Mouse (Mus musculus): ENCODE data around the gene Cacfd1. TPM values are rescaled to one million over a fixed set of nuclear protein-coding genes. Genes with fewer than 3 reads are reported as not detected.

Gene Cacfd1
- polyA plus RNA-seq, 1 experiment: 17.8 TPM

GRCm38 (mm10) chr2:26997498-26997897, 12.2 kb upstream of the Cacfd1 start:
- no peak for TF ChIP-seq CTCF (IDR thresholded peaks at IDR 0.05; ENCODE audit: low read depth, low read length)
- no peak for TF ChIP-seq EP300 (IDR thresholded peaks at IDR 0.05; ENCODE audit: insufficient read depth, low read depth, low read length)
- TF ChIP-seq POLR2A (IDR thresholded peaks at IDR 0.05; ENCODE audit: insufficient read depth, low read length): no peak
- Histone ChIP-seq H3K9me3 (replicated peaks; ENCODE audit: control insufficient read depth, insufficient read depth, low read length, poor library complexity, severe bottlenecking) (no peaks in the 10 kb centered on the region), H3K9ac (ENCODE audit: low read depth, poor library complexity, severe bottlenecking) (no peak overlapping the region), H3K4me1 (ENCODE audit: control insufficient read depth, insufficient read depth, low read length) (no peaks in the 10 kb centered on the region), H3K36me3 (ENCODE audit: control insufficient read depth, insufficient read depth, low read length, poor library complexity, severe bottlenecking) (no peaks in the 10 kb centered on the region), H3K4me3 (ENCODE audit: low read depth, low read length) (no peak overlapping the region), H3K27ac (ENCODE audit: insufficient read depth, low read length) (no peak overlapping the region), H3K27me3 (ENCODE audit: control insufficient read depth, insufficient read depth, low read length, poor library complexity, severe bottlenecking) (no peaks in the 10 kb centered on the region)

DNA sequence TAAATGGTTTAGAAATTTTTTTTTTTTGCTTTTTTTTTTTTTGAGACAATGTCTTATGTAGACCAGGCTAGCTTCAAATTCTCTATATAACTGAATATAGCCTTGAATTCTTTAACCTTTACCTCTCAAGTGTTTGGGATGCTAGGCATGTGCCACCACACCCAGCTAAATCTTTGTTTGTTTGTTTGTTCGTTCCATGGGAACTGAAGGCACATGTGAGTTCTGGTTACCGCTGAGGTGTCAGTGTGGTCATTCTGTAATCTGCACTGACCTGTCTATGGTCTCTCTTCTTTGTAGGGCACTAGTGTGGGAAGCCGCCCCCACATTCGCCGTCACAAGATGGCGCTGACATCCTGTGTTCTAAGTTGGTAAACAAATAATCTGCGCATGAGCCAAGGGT, 11.7 kb upstream of the Cacfd1 start:
- H3K4me1 ChIP-seq (ENCODE audit: control insufficient read depth, insufficient read depth, low read length): no peaks in the 10 kb centered on the region
- no peak for TF ChIP-seq EP300 (IDR thresholded peaks at IDR 0.05; ENCODE audit: insufficient read depth, low read depth, low read length)
- no peak for TF ChIP-seq CTCF (IDR thresholded peaks at IDR 0.05; ENCODE audit: low read depth, low read length)
- no peak for TF ChIP-seq POLR2A (IDR thresholded peaks at IDR 0.05; ENCODE audit: insufficient read depth, low read length)
- H3K9ac ChIP-seq (ENCODE audit: low read depth, poor library complexity, severe bottlenecking): no peak overlapping the region

GRCm38 (mm10) chr2:27006255-27006654, 3.5 kb upstream of the Cacfd1 start:
- Histone ChIP-seq H3K27me3 (ENCODE audit: control insufficient read depth, insufficient read depth, low read length, poor library complexity, severe bottlenecking) (no peaks in the 10 kb centered on the region), H3K4me3 (ENCODE audit: low read depth, low read length) (no peak overlapping the region), H3K9me3 (replicated peaks; ENCODE audit: control insufficient read depth, insufficient read depth, low read length, poor library complexity, severe bottlenecking) (no peaks in the 10 kb centered on the region), H3K4me1 (ENCODE audit: control insufficient read depth, insufficient read depth, low read length) (peaks cover 1% of the 10 kb centered on the region), H3K9ac (ENCODE audit: low read depth, poor library complexity, severe bottlenecking) (no peak overlapping the region), H3K36me3 (ENCODE audit: control insufficient read depth, insufficient read depth, low read length, poor library complexity, severe bottlenecking) (no peaks in the 10 kb centered on the region), H3K27ac (ENCODE audit: insufficient read depth, low read length) (no peak overlapping the region)
- TF ChIP-seq EP300 (IDR thresholded peaks at IDR 0.05; ENCODE audit: insufficient read depth, low read depth, low read length): no peak
- no peak for TF ChIP-seq CTCF (IDR thresholded peaks at IDR 0.05; ENCODE audit: low read depth, low read length)
- no peak for TF ChIP-seq POLR2A (IDR thresholded peaks at IDR 0.05; ENCODE audit: insufficient read depth, low read length)

More for the DNA sequence above, 11.7 kb upstream of the Cacfd1 start:
- no peak overlapping the region for H3K27ac ChIP-seq (ENCODE audit: insufficient read depth, low read length)
- H3K9me3 ChIP-seq (replicated peaks; ENCODE audit: control insufficient read depth, insufficient read depth, low read length, poor library complexity, severe bottlenecking): no peaks in the 10 kb centered on the region
- H3K4me3 ChIP-seq (ENCODE audit: low read depth, low read length): no peak overlapping the region
- H3K27me3 ChIP-seq (ENCODE audit: control insufficient read depth, insufficient read depth, low read length, poor library complexity, severe bottlenecking): no peaks in the 10 kb centered on the region
- H3K36me3 ChIP-seq (ENCODE audit: control insufficient read depth, insufficient read depth, low read length, poor library complexity, severe bottlenecking): no peaks in the 10 kb centered on the region

GRCm38 (mm10) chr2:27007701-27008100, 2.0 kb upstream of the Cacfd1 start:
- Histone ChIP-seq H3K36me3 (ENCODE audit: control insufficient read depth, insufficient read depth, low read length, poor library complexity, severe bottlenecking) (no peaks in the 10 kb centered on the region), H3K9me3 (replicated peaks; ENCODE audit: control insufficient read depth, insufficient read depth, low read length, poor library complexity, severe bottlenecking) (no peaks in the 10 kb centered on the region), H3K27ac (ENCODE audit: insufficient read depth, low read length) (no peak overlapping the region), H3K9ac (ENCODE audit: low read depth, poor library complexity, severe bottlenecking) (no peak overlapping the region), H3K4me3 (ENCODE audit: low read depth, low read length) (no peak overlapping the region), H3K4me1 (ENCODE audit: control insufficient read depth, insufficient read depth, low read length) (peaks cover 1% of the 10 kb centered on the region), H3K27me3 (ENCODE audit: control insufficient read depth, insufficient read depth, low read length, poor library complexity, severe bottlenecking) (no peaks in the 10 kb centered on the region)
- TF ChIP-seq CTCF (IDR thresholded peaks at IDR 0.05; ENCODE audit: low read depth, low read length) (no peak), POLR2A (IDR thresholded peaks at IDR 0.05; ENCODE audit: insufficient read depth, low read length) (no peak), EP300 (IDR thresholded peaks at IDR 0.05; ENCODE audit: insufficient read depth, low read depth, low read length) (no peak)

DNA sequence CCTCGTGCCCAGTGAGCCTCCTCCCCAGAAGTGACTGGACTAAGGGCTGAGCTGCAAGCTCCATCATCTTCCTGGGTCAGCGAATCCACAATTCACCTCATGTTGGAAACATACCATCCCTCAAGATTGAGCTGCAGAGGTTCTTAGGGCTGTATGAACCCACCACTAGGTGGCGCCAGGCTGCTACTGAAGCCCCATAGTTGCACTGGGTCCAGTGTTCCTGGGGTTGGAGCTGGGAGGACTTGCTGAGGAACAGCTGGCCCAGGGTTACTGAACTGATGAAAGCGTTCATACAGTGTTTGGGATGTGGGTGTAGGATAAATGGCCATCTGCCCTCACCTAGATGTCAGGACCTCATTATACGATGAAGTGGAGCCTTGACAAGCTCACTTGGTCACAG, 8.1 kb downstream of the Cacfd1 start:
- Histone ChIP-seq H3K4me3 (ENCODE audit: low read depth, low read length) (no peak overlapping the region), H3K9me3 (replicated peaks; ENCODE audit: control insufficient read depth, insufficient read depth, low read length, poor library complexity, severe bottlenecking) (no peaks in the 10 kb centered on the region), H3K9ac (ENCODE audit: low read depth, poor library complexity, severe bottlenecking) (no peak overlapping the region), H3K36me3 (ENCODE audit: control insufficient read depth, insufficient read depth, low read length, poor library complexity, severe bottlenecking) (no peaks in the 10 kb centered on the region), H3K27ac (ENCODE audit: insufficient read depth, low read length) (no peak overlapping the region), H3K4me1 (ENCODE audit: control insufficient read depth, insufficient read depth, low read length) (no peaks in the 10 kb centered on the region), H3K27me3 (ENCODE audit: control insufficient read depth, insufficient read depth, low read length, poor library complexity, severe bottlenecking) (no peaks in the 10 kb centered on the region)
- peak; percentile 97 for TF ChIP-seq CTCF (IDR thresholded peaks at IDR 0.05; ENCODE audit: low read depth, low read length)
- no peak for TF ChIP-seq EP300 (IDR thresholded peaks at IDR 0.05; ENCODE audit: insufficient read depth, low read depth, low read length)
- no peak for TF ChIP-seq POLR2A (IDR thresholded peaks at IDR 0.05; ENCODE audit: insufficient read depth, low read length)

DNA sequence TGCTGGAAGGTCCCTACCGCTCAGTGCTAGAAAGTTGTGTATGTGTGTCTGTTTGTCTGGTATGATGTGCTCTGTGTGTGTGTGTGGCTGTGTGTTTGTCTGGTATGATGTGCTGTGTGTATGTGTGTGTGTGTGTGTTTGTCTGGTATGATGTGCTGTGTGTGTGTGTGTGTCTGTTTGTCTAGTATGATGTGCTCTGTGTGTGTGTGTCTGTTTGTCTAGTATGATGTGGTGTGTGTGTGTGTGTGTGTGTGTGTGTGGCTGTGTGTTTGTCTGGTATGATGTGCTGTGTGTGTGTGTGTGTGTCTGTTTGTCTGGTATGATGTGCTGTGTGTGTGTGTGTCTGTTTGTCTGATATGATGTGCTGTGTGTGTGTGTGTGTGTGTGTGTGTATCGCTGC, 9.8 kb downstream of the Cacfd1 start:
- Histone ChIP-seq H3K4me1 (ENCODE audit: control insufficient read depth, insufficient read depth, low read length) (no peaks in the 10 kb centered on the region), H3K27me3 (ENCODE audit: control insufficient read depth, insufficient read depth, low read length, poor library complexity, severe bottlenecking) (no peaks in the 10 kb centered on the region), H3K4me3 (ENCODE audit: low read depth, low read length) (no peak overlapping the region), H3K36me3 (ENCODE audit: control insufficient read depth, insufficient read depth, low read length, poor library complexity, severe bottlenecking) (no peaks in the 10 kb centered on the region), H3K9me3 (replicated peaks; ENCODE audit: control insufficient read depth, insufficient read depth, low read length, poor library complexity, severe bottlenecking) (no peaks in the 10 kb centered on the region), H3K27ac (ENCODE audit: insufficient read depth, low read length) (no peak overlapping the region), H3K9ac (ENCODE audit: low read depth, poor library complexity, severe bottlenecking) (no peak overlapping the region)
- TF ChIP-seq POLR2A (IDR thresholded peaks at IDR 0.05; ENCODE audit: insufficient read depth, low read length): no peak
- no peak for TF ChIP-seq EP300 (IDR thresholded peaks at IDR 0.05; ENCODE audit: insufficient read depth, low read depth, low read length)
- TF ChIP-seq CTCF (IDR thresholded peaks at IDR 0.05; ENCODE audit: low read depth, low read length): no peak
